Mouse (Mus musculus) intestine, embryonic 15.5 days (tissue): ENCODE measurements around the gene Cradd. TPM values are rescaled to one million over a fixed set of nuclear protein-coding genes. Genes with fewer than 3 reads are reported as not detected.

Experiments used
- ATAC-seq: fragments of 200-750 bp; cut with Nextera tagmentation; 2 replicates; pipeline ENCODE4 v1.8.0; 2017; ENCODE audit warnings: moderate TSS enrichment, moderate library complexity
- H3K27ac ChIP-seq: fragments of 300-500 bp; sonication (generic); 2 replicates; pipeline ENCODE4 v1.5.1; 2015; ENCODE audit warnings: mild to moderate bottlenecking, inconsistent platforms
- H3K27me3 ChIP-seq: fragments of 300-500 bp; sonication (generic); replicated peaks from 2 replicates; pipeline ENCODE4 v1.6.1; 2015; ENCODE audit warnings: inconsistent platforms
- H3K36me3 ChIP-seq: fragments of 300-500 bp; sonication (generic); 2 replicates; pipeline ENCODE4 v1.6.1; 2015; ENCODE audit warnings: inconsistent platforms
- H3K4me1 ChIP-seq: fragments of 300-500 bp; sonication (generic); replicated peaks from 2 replicates; pipeline ENCODE4 v1.6.1; 2015; ENCODE audit warnings: inconsistent platforms
- H3K4me2 ChIP-seq: fragments of 300-500 bp; sonication (generic); replicated peaks from 2 replicates; pipeline ENCODE4 v1.6.1; 2015; ENCODE audit warnings: mild to moderate bottlenecking, inconsistent platforms
- H3K4me3 ChIP-seq: fragments of 300-500 bp; sonication (generic); replicated peaks from 2 replicates; pipeline ENCODE4 v1.5.1; 2015; ENCODE audit warnings: inconsistent platforms
- H3K9ac ChIP-seq: fragments of 300-500 bp; sonication (generic); 2 replicates; pipeline ENCODE4 v1.6.1; 2015; ENCODE audit warnings: inconsistent platforms
- H3K9me3 ChIP-seq: fragments of 300-500 bp; sonication (generic); 2 replicates; pipeline ENCODE4 v1.6.1; 2016; ENCODE audit warnings: inconsistent platforms
- WGBS: fragments of 180-500 bp; shearing (Covaris S2); methylation state at CpG from one replicate; pipeline ENCODE4 v1.1.7; 2015; 5-methylcytosine and 5-hydroxymethylcytosine counted together
- polyA plus RNA-seq: library from polyadenylated mRNA; unstranded; fragments of >200 nt; fragmentation: Nextera tagmentation; extraction: Ambion mirVana; gene quantifications from 2 replicates; pipeline ENCODE4 v1.2.1, GENCODE M21; 2015

The Cradd gene
- polyA plus RNA-seq, 1 experiment from 2014 or later, result 11.2 TPM

- ATAC-seq, result peak; percentile 59
- Histone ChIP-seq H3K27me3 (no peaks in the 10 kb centered on the region), H3K9ac (no peak overlapping the region), H3K4me3 (no peak overlapping the region), H3K27ac (no peak overlapping the region), H3K4me1 (peaks cover 13% of the 10 kb centered on the region; the same call in 1 of the 2 replicates), H3K4me2 (no peak overlapping the region), H3K9me3 (no peaks in the 10 kb centered on the region), H3K36me3 (no peaks in the 10 kb centered on the region)
- 16% methylated on average over 5 of the region's 5 CpGs for WGBS
Observed at GRCm38 (mm10) chr10:95314019-95314418, 9.9 kb downstream of the Cradd start.

DNA sequence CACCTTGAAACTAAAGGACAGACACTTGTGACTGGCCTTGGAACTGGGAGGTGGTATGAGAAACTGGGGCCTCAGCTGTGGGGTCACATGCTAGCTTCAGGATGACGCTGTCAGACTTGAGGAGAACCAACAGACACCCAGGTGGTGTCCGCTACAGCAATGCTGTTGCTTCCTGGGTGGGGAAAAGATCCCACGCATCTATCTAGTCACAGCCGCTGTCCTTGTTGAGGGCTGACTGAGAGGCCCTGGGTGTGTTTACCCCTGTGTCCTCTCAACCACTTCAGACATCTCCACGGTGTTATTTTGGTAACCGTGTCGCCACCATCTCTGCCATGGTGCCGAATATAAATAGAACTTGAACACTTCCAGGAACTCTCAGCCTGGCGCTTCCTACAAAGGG is 10.4 kb downstream of the Cradd start:
- Histone ChIP-seq H3K36me3 (no peaks in the 10 kb centered on the region), H3K9me3 (no peaks in the 10 kb centered on the region), H3K4me3 (no peak overlapping the region), H3K4me2 (no peak overlapping the region), H3K27me3 (no peaks in the 10 kb centered on the region), H3K9ac (no peak overlapping the region), H3K4me1 (peaks cover 13% of the 10 kb centered on the region; the same call in 1 of the 2 replicates), H3K27ac (no peak overlapping the region)
- WGBS, result 51% methylated on average over 9 of the region's 9 CpGs
- 0 out of 2 replicates have a peak, but pooled peaks have one; percentile 23 for ATAC-seq

GRCm38 (mm10) chr10:95310688-95311441 is 13.1 kb downstream of the Cradd start:
- H3K4me2 ChIP-seq, result no peak overlapping the region
- H3K9ac ChIP-seq, result no peak overlapping the region
- H3K4me1 ChIP-seq, result peaks cover 15% of the 10 kb centered on the region; the same call in 1 of the 2 replicates
- WGBS, result 61% methylated on average over 21 of the region's 21 CpGs
- no peak overlapping the region for H3K27ac ChIP-seq
- H3K27me3 ChIP-seq, result no peaks in the 10 kb centered on the region
- ATAC-seq, result no peak
- no peaks in the 10 kb centered on the region for H3K36me3 ChIP-seq
- H3K4me3 ChIP-seq, result no peak overlapping the region
- no peaks in the 10 kb centered on the region for H3K9me3 ChIP-seq

DNA sequence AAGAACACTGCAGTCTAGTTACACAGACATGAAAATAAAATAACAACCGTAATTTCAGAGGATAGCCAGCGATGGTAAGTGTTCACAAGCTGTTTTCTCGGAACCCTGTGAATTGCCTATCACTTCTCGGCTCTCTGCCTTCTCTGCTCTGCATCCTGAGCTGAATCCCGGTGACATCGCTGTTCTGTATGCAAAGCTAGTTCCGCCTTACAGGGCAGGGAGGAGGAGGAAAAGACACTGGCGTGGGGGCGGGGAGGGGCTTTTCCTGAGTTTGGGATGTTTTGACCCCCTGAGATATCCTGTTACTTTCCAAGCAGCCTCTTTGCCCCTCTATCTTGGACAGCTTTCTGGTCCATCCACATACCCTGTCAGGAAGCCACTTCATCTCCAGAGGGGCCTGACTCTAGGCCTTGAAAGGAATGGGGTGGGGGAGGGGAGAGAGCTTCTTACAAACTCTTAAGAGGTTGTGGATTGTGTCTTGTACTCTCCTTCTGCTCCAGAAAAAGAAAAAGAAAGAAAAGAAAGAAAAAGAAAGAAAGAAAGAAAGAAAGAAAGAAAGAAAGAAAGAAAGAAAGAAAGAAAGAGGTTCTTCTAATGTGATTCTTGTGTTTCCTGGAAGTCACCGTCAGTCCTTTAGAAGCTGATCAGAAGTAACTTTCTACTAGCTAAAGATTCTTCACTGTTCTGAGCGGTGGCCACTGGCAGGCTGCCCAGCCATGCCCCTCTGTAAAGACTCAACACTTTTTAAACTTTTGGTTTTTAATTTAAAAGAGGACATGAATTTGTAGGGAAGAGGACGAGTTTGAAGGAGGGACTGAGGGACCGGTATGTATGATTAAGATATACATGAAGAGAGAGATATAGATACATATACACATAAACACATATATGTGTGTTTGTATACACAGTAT is 14.3 kb downstream of the Cradd start:
- no peak overlapping the region for H3K4me3 ChIP-seq
- H3K9me3 ChIP-seq, result no peaks in the 10 kb centered on the region
- no peak overlapping the region for H3K9ac ChIP-seq
- H3K27ac ChIP-seq, result no peak overlapping the region
- WGBS, result 56% methylated on average over 13 of the region's 13 CpGs
- H3K4me2 ChIP-seq, result no peak overlapping the region
- H3K4me1 ChIP-seq, result peaks cover 14% of the 10 kb centered on the region; the same call in 1 of the 2 replicates
- no peak for ATAC-seq
- H3K27me3 ChIP-seq, result no peaks in the 10 kb centered on the region
- no peaks in the 10 kb centered on the region for H3K36me3 ChIP-seq

DNA sequence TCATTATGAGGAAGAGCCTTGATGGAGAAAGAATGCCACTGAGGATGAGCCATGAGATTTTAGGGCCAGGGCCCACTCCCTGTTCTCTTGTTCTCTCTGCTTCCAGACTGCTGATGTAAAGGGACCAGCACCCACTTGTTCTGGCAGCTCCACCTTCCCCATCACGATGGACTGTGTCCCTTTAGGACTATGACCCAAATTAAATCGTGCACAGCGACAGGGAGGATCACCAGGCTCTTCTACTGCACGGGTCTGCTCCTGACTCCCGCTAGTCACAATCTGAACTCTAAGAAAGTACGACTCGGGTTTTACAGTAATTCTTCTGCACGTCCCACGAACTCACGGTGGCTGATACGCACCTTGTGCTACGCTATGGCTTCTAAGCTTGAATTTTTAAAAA is 14.9 kb downstream of the Cradd start:
- ATAC-seq, result no peak
- WGBS, result 88% methylated on average over 12 of the region's 12 CpGs
- H3K9me3 ChIP-seq, result no peaks in the 10 kb centered on the region

DNA sequence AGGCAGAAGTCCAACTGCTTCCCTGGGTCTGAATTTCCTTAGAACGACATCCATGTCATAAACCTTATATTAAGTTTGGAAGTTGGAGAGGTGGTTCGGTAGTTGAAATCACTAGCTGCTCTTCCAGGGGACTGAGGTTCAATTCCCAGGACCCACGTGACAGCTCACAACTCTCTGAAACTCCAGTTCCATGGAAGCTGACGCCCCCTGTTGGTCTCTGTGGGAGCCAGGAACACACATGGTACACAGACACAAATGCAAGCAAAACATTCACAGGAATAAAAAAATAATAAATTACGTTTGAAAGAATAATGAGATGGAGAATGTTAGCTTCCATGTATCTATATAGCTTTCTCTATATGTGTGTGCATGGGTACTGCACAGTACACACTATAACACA is 16.0 kb downstream of the Cradd start:
- 83% methylated on average over 5 of the region's 5 CpGs for WGBS
- H3K36me3 ChIP-seq, result no peaks in the 10 kb centered on the region
- no peak overlapping the region for H3K27ac ChIP-seq
- peaks cover 12% of the 10 kb centered on the region; the same call in 1 of the 2 replicates for H3K4me1 ChIP-seq
- no peaks in the 10 kb centered on the region for H3K9me3 ChIP-seq
- no peak overlapping the region for H3K4me2 ChIP-seq
- H3K27me3 ChIP-seq, result no peaks in the 10 kb centered on the region
- no peak overlapping the region for H3K4me3 ChIP-seq
- no peak for ATAC-seq
- H3K9ac ChIP-seq, result no peak overlapping the region

More for the DNA sequence above, 14.9 kb downstream of the Cradd start:
- Histone ChIP-seq H3K4me2 (no peak overlapping the region), H3K4me1 (peaks cover 12% of the 10 kb centered on the region; the same call in 1 of the 2 replicates), H3K27ac (no peak overlapping the region), H3K36me3 (no peaks in the 10 kb centered on the region), H3K27me3 (no peaks in the 10 kb centered on the region), H3K9ac (no peak overlapping the region), H3K4me3 (no peak overlapping the region)

GRCm38 (mm10) chr10:95306824-95307552 is 16.9 kb downstream of the Cradd start:
- WGBS, result 23% methylated on average over 11 of the region's 11 CpGs
- H3K9me3 ChIP-seq, result no peaks in the 10 kb centered on the region

DNA sequence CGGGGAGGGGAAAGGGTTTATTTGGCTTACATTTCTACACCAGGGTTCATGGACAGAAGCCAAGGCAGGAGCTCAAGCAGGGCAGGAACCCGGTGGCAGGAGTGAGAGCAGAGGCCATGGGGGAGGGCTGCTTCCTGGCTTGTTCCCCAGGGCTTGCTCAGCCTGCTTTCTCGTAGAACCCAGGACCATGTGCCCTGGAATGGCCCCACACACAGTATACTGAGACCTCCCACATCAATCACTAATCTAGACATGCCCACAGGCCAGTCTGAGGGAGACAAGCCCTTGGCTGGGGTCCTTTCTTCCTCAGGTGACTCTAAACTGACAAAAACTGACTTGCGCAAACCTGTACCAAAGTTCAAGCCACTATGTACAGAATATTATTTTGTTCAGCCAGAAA is 19.7 kb downstream of the Cradd start:
- H3K4me2 ChIP-seq, result no peak overlapping the region
- no peaks in the 10 kb centered on the region for H3K9me3 ChIP-seq
- no peak overlapping the region for H3K9ac ChIP-seq
- no peaks in the 10 kb centered on the region for H3K36me3 ChIP-seq
- H3K4me3 ChIP-seq, result no peak overlapping the region
- no peak for ATAC-seq
- 46% methylated on average over 4 of the region's 4 CpGs for WGBS
- H3K27me3 ChIP-seq, result no peaks in the 10 kb centered on the region
- H3K4me1 ChIP-seq, result peaks cover 9% of the 10 kb centered on the region; the same call in 1 of the 2 replicates
- H3K27ac ChIP-seq, result no peak overlapping the region

More at GRCm38 (mm10) chr10:95306824-95307552, 16.9 kb downstream of the Cradd start:
- Histone ChIP-seq H3K4me3 (no peak overlapping the region), H3K27me3 (no peaks in the 10 kb centered on the region), H3K27ac (0 out of 2 replicates have a peak overlapping the region, but pooled peaks have one; percentile 51), H3K36me3 (no peaks in the 10 kb centered on the region), H3K9ac (no peak overlapping the region), H3K4me1 (peaks cover 12% of the 10 kb centered on the region; the same call in 1 of the 2 replicates), H3K4me2 (no peak overlapping the region)
- peak; percentile 25; the same call in 1 of the 2 replicates for ATAC-seq

GRCm38 (mm10) chr10:95302211-95303163 is 21.4 kb downstream of the Cradd start:
- 66% methylated on average over 12 of the region's 12 CpGs for WGBS
- no peak overlapping the region for H3K4me2 ChIP-seq
- no peak for ATAC-seq
- no peak overlapping the region for H3K27ac ChIP-seq
- H3K4me1 ChIP-seq, result peaks cover 3% of the 10 kb centered on the region; the same call in 1 of the 2 replicates
- H3K9ac ChIP-seq, result no peak overlapping the region
- H3K27me3 ChIP-seq, result no peaks in the 10 kb centered on the region
- H3K9me3 ChIP-seq, result no peaks in the 10 kb centered on the region
- H3K36me3 ChIP-seq, result no peaks in the 10 kb centered on the region
- H3K4me3 ChIP-seq, result no peak overlapping the region

DNA sequence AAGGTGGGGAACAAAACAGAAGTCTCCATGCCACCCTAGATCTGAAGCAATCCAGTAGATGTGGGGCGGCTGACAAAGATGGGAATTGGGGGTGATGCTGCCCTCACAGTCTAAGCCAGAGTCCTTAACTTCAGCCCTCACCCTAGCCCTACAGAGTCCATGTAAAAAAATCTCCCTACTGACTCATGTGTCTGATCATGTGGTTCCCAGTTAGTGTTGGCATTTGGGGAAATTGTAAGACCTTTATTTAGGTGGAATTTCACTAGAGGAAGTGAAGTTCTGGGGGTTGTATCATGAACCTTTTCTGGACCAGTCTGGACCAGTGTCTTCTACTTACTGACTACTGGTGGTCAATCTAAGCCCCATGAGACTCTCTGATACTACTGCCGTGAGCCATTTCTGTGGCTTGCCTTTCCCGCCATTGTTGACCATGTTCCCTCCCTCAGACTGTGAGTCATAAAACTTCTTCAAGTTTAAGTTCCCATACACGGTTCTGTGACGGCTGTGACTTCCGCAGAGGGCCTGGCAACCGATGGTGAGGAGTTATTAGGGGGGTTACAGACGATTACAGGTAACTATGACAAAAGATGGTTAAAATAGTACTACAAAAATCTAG is 23.6 kb downstream of the Cradd start:
- no peaks in the 10 kb centered on the region for H3K9me3 ChIP-seq
- no peak overlapping the region for H3K9ac ChIP-seq
- no peaks in the 10 kb centered on the region for H3K27me3 ChIP-seq
- no peaks in the 10 kb centered on the region for H3K36me3 ChIP-seq
- H3K27ac ChIP-seq, result no peak overlapping the region
- no peaks in the 10 kb centered on the region for H3K4me1 ChIP-seq
- no peak for ATAC-seq
- H3K4me3 ChIP-seq, result no peak overlapping the region
- WGBS, result 73% methylated on average over 8 of the region's 8 CpGs
- H3K4me2 ChIP-seq, result no peak overlapping the region

GRCm38 (mm10) chr10:95299808-95300133 is 24.2 kb downstream of the Cradd start:
- H3K9me3 ChIP-seq, result no peaks in the 10 kb centered on the region
- no peak overlapping the region for H3K4me3 ChIP-seq
- H3K9ac ChIP-seq, result no peak overlapping the region
- ATAC-seq, result no peak
- H3K36me3 ChIP-seq, result no peaks in the 10 kb centered on the region
- no peak overlapping the region for H3K4me2 ChIP-seq
- no peak overlapping the region for H3K27ac ChIP-seq
- H3K4me1 ChIP-seq, result no peaks in the 10 kb centered on the region
- WGBS, result 78% methylated on average over 7 of the region's 7 CpGs
- H3K27me3 ChIP-seq, result no peaks in the 10 kb centered on the region
